Mouse (Mus musculus): ENCODE results near the gene Rgs17.

DNA sequence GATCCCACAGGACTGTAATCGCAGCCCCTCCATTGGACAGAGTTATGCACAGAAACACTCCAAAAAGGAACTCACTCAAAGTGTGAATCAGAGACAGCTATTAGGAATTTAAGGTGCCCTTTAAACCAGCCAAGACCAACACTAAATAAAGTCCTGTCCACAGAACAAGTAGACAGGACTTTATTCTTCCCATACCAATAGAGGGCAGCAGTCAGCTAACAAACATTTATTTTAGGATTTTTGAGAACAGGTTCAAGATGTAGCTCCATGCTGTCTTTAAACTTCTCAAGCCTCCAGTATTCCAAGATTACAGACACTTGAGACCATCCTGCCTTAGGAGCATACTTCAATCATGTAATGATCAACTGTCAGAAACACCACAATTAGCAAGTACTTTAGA, 121.7 kb downstream of the Rgs17 start:
- no peak; the same call in 1 of the 2 replicates for TF ChIP-seq CTCF (IDR thresholded peaks at IDR 0.05; ENCODE audit: borderline replicate concordance, insufficient read depth, low read depth, low read length)
- TF ChIP-seq POLR2A (IDR thresholded peaks at IDR 0.05; ENCODE audit: borderline replicate concordance, insufficient read depth, low read length), result no peak

Data from cerebellum, adult 2 months (tissue).